Mouse (Mus musculus) A20 (cell line): ENCODE results near the gene Serp1.
A peak's percentile ranks its signal among the peaks of the same experiment; 100 is the strongest.
"Not testable (repeated sequence)": the region's sequence is repeated elsewhere in the genome, so short reads cannot be mapped to it uniquely, and the experiment has no call there.

Source experiments
- DNase-seq: peaks from one replicate; pipeline ENCODE4 v3.0.0-alpha.2; 2011; ENCODE audit warnings: low read depth, low spot score

Gene Serp1

GRCm38 (mm10) chr3:58508020-58508750 is 17.5 kb downstream of the Serp1 start:
- DNase-seq = peak; percentile 52

GRCm38 (mm10) chr3:58504676-58505075 is 21.0 kb downstream of the Serp1 start:
- DNase-seq = no peak

- peak; percentile 54 for DNase-seq
Observed at GRCm38 (mm10) chr3:58503720-58504333, 21.9 kb downstream of the Serp1 start.

- peak; percentile 54 for DNase-seq
Observed at GRCm38 (mm10) chr3:58501961-58502360, 23.7 kb downstream of the Serp1 start.

- DNase-seq = no peak
Observed at GRCm38 (mm10) chr3:58493621-58494020, 32.1 kb downstream of the Serp1 start.

- DNase-seq = peak; percentile 67
Observed at GRCm38 (mm10) chr3:58490787-58491186, 34.9 kb downstream of the Serp1 start.

- DNase-seq = peak; percentile 36
Observed at GRCm38 (mm10) chr3:58487999-58488775, 37.5 kb downstream of the Serp1 start.

GRCm38 (mm10) chr3:58487121-58487520 is 38.6 kb downstream of the Serp1 start:
- DNase-seq = no peak

GRCm38 (mm10) chr3:58485883-58486282 is 39.8 kb downstream of the Serp1 start:
- DNase-seq = peak; percentile 62

GRCm38 (mm10) chr3:58478755-58479455 is 46.8 kb downstream of the Serp1 start:
- DNase-seq = no peak

GRCm38 (mm10) chr3:58475298-58475697 is 50.4 kb downstream of the Serp1 start:
- not testable (repeated sequence) for DNase-seq
